Mouse (Mus musculus): ENCODE data around the gene Taar8a. TPM values are rescaled to one million over a fixed set of nuclear protein-coding genes. Genes with fewer than 3 reads are reported as not detected.
"Not testable (repeated sequence)": the region's sequence is repeated elsewhere in the genome, so short reads cannot be mapped to it uniquely, and the experiment has no call there.

Gene Taar8a
- not detected for total RNA-seq (2021)
- long read RNA-seq, experiment 1 = 0 reads
- long read RNA-seq, experiment 2 = 0 reads

DNA sequence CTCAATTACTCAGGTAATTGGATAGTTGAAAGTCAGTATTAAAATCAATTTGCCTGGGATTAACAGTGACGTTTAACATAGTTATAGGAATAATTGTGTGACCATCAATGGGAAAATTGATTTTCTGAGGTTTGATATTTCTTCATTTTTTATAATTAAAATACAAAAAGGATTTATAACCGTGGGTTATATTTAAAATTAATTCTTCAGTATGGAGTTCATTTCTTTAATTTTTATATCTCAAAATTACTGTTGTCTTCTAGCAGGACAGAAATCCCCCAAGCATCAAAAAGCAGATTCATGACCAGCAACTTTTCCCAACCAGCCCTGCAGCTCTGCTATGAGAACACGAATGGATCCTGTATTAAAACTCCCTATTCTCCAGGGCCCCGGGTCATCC, at the start of gene Taar8a:
Gene Taar8a (plus strand): TSS at position 301 of the 400 bp plus-strand sequence.
- DNase-seq = not testable (repeated sequence)

DNA sequence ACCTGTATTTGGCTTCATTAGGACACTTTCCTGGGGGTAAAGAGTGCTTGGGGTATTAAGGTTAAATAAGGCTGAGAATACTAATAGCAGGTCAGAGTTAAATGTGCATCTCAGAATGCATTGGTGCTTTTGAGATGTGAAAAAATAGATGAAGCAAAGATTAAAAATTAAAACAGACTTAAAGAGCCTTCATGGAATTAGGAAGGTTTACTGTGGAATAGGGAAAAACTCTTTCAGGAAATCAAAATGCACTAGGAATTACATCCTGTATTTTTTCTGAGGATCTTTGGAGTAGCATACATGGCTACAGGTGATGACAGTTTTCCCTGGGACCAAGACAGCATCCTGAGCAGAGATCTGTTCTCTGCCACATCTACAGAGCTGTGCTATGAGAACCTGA, 49.4 kb upstream of the Taar8a start, which contains the start of gene Taar7d:
Gene Taar7d (plus strand): TSS at position 301 of the 400 bp plus-strand sequence.
- DNase-seq = no peak

DNA sequence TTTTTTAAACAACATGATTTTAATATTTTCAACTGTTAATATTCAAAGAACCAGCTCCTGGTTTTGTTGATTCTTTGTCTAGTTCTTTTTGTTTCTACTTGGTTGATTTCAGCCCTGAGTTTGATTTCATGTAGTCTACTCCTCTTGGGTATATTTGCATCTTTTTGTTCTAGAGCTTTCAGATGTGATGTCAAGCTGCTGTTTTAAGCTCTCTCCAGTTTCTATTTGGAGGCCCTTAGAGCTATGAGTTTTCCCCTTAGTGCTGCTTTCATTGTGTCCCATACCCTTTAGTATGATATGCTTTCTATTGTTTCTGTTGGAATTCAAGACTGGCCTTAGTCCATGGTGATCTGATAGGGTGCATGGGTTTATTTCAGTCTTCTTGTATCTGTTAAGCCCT, 45.0 kb upstream of the Taar8a start:
- no peak for DNase-seq

DNA sequence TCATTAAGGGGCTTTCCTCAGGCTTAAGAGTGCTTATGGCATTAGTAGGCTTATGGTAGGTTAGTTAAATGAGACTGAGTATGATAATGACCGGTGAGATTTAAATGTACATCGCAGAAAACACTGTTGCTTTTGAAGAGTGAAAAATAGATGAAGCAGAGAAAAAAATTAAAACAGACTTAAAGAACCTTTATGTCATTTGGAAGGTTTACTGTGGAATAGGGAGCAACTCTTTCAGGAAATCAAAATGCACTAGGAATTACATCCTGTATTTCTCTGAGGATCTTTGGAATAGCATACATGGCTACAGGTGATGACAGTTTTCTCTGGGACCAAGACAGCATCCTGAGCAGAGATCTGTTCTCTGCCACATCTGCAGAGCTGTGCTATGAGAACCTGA, 39.0 kb upstream of the Taar8a start, which contains the start of gene Taar7e:
Gene Taar7e (plus strand): TSS at position 301 of the 400 bp plus-strand sequence.
- no peak for DNase-seq

DNA sequence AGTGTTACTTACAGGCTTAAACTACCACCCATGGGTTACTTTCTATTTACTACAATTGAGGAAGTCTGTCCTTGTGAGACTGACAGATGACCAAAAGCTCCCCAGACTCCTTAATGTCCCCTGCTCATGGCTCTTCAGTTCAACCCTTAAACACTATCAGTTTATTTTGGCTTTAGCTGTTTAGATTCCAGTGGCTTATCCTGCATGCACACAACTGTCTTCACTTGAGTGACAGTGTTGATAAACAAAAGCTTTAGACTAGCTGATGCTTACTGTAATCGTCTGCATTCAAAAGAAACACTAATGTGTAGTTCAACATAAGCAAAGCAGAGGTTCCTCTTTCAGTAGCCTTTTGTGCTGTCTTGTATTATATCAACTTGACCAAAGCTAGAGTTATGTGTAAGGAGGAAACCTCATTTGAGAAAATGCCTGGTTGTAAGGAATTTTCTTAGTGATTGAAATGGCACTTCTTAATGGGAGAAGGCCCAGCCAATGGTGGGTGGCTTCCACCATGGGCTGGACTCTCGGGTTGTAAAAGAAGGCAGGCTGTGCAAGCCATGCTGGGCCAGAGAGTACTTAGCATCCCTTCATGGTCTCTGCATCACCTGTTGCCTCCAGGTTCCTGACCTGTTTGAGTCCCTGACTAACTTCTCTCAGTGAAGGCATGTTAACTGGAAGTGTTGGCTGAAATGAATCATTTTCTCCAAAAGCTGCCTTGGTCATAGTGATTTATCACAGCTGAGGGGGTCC, 36.0 kb upstream of the Taar8a start:
- no peak for DNase-seq

DNA sequence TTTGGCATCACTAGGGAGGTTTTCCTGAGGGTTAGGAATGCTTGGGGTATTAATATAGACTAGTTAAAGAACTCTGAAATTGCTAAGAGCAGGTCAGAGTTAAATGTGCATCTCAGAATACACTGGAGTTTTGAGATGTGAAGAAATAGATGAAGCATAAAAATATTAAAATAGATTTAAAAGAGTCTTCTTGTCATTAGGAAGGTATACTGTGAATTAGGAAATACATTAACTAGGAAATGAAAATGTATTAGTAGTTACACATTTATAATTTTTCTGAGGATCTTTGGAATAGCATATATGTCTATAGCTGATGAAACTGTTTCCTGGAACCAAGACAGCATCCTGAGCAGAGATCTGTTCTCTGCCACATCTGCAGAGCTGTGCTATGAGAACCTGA, 27.1 kb upstream of the Taar8a start, which contains the start of gene Taar7f:
Gene Taar7f (plus strand): TSS at position 301 of the 400 bp plus-strand sequence.
- no peak for DNase-seq

DNA sequence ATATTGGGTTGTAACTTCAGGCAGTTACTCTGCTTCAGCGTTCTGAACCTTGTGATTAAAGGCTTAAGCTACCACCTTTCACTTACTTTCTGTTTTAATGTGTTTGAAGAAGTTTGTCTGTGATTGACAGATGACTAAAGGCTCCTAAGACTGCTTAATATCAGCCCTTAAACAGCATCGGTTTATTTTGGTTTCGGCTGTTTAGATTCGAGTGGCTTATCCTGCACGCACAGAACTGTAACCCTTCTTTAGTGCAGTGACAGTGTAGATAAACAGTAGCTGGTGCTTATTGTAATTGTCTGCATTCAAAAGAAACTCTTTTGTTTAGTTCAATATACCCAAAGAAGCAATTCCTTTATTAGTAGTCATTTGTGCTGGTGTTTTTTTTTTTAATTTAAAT, 24.3 kb upstream of the Taar8a start:
- DNase-seq = no peak

DNA sequence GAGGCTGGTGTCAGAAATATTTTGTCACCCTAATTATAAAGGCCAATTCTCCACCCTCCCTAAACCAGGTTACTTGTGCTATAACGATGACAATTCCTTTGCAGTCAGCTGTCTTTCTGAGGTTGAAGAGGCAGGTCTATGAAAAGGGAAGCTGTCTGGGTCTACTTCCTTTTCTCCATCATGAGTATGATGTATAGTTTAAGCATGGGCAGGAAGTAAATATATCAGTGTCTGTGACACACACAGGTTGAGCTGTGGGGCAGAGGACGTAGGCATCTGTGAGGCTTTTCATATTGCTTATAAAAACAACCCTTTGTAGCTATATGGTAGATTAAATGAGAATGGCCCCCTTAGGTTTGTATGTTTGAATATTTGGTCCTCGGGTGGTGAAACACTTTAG, 17.3 kb upstream of the Taar8a start:
- no peak for DNase-seq

DNA sequence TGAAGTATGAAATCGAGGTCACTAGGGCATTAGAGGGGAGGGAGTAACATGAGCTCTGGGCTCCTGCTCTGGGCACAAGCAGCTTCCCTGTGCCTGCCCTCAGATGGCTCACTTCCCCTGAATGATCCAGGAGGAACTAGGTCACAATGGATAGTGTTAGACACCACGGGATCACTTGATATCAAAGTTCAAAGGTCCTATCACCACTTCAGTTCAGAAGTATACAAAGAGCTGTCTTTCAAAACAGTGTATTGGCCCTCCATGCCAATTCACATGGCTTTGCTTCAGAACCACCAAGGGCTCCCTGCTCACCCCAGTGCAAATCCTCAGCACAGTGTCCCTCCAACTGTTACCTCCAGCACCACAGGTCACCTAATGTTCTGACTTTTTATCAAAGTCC, 1.5 kb upstream of the Taar8a start:
- DNase-seq = not testable (repeated sequence)

DNA sequence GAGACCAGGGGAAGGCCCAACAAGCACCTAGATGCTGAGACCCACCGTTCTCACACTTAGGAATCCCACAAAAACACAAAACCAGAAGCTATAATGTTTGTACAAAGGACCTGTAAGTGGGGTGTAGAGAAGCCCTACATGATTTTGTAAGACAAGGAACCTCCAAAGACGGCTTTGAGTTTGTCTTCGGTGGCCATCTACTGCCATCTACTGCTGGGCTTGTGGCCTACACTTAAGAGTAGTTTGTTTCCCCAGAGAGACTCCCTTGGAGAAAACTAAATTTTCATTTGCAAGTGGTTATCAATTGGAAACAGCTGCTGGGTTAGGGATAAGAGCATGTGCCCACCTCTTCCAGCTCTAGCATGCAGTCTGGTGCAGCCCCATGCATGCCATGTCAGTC, 3.9 kb downstream of the Taar8a start:
- no peak for DNase-seq

DNA sequence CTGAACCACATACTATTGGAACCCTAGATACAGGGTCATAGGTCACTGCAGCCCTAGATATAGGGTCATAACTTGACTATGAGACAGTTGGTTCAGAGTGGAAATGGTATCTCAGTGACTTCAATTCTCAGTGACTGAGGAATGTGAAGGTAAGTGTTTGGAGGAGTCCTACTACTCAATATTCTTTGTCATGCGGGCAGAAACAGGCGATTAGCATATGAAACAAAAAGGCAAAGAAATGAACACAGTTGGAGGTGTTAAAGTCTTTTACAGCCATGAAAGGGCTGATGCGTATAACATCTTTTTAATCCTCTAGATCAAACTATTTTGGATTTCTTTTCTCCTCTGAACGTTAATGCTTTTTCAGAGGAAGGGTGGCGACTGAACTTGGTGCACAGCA, 9.6 kb downstream of the Taar8a start:
- DNase-seq = no peak

DNA sequence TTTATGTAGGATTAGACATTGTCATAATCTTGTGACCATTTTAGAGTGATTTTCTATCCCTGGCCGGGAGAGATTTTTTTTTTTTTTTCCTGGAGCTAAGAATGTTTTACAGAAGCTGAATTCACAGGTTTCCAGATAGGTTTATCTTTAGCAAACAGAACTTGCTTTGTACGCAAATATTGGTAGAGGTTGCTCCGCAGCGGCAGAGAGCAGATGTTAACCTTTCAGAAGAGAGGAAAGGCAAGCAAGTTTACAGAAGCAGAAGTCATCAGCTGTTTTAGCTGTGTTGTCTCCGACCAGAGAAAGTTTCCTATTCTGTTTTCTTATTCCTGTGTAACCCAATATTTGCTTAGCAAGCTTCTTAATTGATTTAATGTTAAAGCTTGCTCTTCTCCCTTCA, 10.3 kb downstream of the Taar8a start:
- DNase-seq = no peak

DNA sequence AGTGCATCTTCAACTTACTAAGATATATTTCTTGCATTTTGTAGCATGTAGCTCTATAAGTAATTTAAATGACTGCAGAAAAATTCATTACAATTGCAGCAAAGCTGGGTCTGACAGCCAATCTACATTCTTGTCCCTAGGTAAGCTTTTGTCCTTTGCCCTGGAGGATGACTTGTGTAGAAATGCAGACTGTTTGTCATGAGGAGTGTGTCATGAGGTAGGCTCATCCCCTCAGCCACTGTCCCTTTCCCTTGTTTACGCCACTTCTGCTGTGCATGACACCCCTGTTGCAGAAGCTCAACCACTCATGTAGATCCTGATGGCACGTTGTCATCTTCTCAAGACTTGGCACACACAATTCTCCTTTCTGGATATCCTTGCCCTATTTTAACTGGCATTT, 10.9 kb downstream of the Taar8a start:
- no peak for DNase-seq

DNA sequence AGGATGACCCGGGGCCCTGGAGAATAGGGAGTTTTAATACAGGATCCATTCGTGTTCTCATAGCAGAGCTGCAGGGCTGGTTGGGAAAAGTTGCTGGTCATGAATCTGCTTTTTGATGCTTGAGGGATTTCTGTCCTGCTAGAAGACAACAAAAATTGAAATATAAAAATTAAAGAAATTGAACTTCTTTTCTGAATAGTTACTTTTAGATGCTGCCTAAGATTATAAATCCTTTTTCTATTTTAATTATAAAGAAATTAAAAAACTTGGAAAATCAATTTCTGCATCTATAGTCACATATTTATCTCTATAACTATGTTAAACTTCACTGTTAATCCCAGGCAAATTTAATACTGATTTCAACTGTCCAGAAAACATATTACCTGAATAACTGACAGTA, 15.9 kb downstream of the Taar8a start, which contains the start of gene Taar8b:
Gene Taar8b (minus strand): TSS at position 101 of the 400 bp plus-strand sequence.
- no peak for DNase-seq

DNA sequence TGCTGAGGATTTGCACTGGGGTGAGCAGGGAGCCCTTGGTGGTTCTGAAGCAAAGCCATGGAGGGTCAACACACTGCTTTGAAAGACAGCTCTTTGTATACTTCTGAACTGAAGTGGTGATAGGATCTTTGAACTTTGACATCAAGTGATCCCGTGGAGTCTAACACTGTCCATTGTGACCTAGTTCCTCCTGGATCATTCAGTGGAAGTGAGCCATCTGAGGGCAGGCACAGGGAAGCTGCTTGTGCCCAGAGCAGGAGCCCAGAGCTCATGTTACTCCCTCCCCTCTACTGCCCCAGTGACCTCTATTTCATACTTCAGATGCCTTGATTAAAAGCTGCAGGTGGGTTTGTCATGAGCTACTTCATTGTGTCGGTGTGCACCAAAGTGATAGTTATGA, 20.7 kb downstream of the Taar8a start:
- DNase-seq = not testable (repeated sequence)

DNA sequence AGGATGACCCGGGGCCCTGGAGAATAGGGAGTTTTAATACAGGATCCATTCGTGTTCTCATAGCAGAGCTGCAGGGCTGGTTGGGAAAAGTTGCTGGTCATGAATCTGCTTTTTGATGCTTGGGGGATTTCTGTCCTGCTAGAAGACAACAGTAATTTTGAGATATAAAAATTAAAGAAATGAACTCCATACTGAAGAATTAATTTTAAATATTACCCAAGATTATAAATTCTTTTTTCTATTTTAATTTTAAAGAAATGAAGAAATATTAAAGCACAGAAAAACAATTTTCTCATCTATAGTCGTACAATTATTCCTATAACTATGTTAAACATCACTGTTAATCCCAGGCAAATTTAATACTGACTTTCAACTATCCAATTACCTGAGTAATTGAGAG, 25.5 kb downstream of the Taar8a start, which contains the start of gene Taar8c:
Gene Taar8c (minus strand): TSS at position 101 of the 400 bp plus-strand sequence.
- not testable (repeated sequence) for DNase-seq

DNA sequence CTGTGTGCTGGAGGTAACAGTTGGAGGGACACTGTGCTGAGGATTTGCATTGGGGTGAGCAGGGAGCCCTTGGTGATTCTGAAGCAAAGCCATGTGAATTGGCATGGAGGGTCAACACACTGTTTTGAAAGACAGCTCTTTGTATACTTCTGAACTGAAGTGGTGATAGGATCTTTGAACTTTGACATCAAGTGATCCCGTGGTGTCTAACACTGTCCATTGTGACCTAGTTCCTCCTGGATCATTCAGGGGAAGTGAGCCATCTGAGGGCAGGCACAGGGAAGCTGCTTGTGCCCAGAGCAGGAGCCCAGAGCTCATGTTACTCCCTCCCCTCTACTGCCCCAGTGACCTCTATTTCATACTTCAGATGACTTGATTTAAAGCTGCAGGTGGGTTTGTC, 27.0 kb downstream of the Taar8a start:
- not testable (repeated sequence) for DNase-seq

DNA sequence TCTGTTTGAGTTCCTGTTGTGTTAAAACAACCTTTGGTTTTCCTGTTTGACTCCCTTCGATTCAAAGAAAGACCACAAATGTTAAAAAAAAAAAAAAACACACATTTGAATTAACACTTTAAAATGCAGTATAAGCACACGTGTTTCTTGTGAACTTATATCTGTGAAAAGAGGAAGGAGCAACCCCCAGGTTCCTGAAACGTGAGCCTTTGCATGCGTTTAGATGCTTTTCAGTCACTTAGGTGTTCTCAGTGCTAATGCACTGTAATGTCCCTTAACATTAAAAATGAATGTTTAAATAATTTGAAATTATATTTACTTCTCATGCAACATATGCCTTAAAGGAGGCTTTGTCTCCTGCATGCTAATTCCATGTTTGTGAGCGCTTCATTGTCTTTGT, 31.4 kb downstream of the Taar8a start:
- no peak for DNase-seq

DNA sequence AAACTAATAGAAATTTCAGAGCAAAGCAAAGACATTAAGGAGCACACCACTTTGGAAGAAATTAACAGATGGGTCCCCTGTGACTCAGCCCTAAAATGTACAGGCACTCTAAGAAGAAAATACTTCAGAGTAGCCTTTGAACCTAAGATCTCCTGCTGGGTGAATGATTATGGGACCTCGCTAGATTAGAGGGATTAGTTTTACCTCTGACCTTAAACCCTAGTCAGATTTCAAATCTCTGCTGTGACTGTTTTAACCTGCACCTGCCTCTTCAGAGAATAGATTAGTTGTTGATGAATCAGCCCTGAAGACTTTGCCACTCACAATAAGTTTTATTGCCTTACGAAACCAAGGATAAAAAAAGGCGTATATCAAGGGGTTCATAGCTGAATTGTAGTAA, 31.9 kb downstream of the Taar8a start:
- DNase-seq = no peak

DNA sequence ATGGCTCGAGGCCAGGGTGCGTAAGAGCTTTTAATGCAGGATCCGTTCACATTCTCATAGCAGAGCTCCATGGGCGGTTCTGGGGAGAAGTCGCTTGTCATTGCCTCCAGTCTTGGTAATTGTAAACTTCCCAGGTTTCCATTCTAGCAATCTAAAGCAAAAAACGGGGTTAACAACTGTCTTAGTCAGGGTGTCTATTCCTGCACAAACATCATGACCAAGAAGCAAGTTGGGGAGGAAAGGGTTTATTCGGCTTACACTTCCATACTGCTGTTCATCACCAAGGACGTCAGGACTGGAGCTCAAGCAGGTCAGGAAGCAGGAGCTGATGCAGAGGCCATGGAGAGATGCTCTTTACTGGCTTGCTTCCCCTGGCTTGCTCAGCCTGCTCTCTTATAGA, 33.1 kb downstream of the Taar8a start, which contains the start of gene Taar9:
Gene Taar9 (minus strand): TSS at position 101 of the 400 bp plus-strand sequence.
- DNase-seq = not testable (repeated sequence)

DNA sequence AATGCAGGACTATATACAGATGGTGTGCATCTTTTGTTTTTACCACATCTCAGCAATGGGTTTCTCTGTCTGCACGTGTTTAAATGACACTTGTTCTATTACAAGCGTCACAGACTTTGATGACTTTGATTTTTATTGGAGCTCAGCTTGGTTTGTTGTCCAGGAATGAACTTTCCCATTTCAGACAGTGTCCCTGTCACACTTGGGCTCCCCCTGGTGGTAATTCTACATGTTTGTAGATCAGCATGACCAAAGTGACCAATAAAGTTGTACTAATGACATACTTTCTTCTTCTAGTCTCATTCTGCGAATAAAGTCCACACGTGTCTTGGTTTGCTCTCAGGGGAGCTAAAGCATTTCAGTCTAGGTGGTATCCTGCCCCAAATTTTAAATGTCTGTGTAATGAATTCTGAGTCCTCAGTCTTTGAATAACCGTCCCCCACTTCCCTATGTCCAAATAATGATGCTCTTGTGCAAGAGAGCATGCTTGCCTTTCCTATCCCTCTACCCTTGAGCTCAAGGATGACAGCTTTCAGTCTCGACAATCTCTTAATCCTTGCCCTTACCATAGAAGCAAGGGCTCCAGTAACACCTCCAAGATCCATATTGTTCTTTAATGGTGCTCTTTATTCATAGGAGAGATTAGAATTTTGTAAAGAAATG, 34.9 kb downstream of the Taar8a start:
- no peak for DNase-seq

All from gastrocnemius, postnatal 25 days (tissue).